Mouse (Mus musculus) left cerebral cortex, adult 9 months (tissue): Measurements from ENCODE around the gene Dlgap1.

ENCODE experiments used
- DNase-seq, 2 experiments: peaks; one replicate each; pipeline ENCODE4 v3.0.0; 2022; ENCODE audit warnings: low spot score in 2 of 2

Gene Dlgap1

GRCm38 (mm10) chr17:70838533-70838932, 869.7 kb downstream of the Dlgap1 start:
- DNase-seq = no peak

- no peak for DNase-seq
Measured at GRCm38 (mm10) chr17:70843252-70843651, 874.4 kb downstream of the Dlgap1 start.

GRCm38 (mm10) chr17:70844971-70845370, 876.1 kb downstream of the Dlgap1 start:
- DNase-seq = no peak

- no peak for DNase-seq
Measured at GRCm38 (mm10) chr17:70845543-70845942, 876.7 kb downstream of the Dlgap1 start.

GRCm38 (mm10) chr17:70846111-70846644, 877.3 kb downstream of the Dlgap1 start:
- DNase-seq = no peak

- DNase-seq = no peak
Measured at GRCm38 (mm10) chr17:70847086-70847485, 878.2 kb downstream of the Dlgap1 start.

GRCm38 (mm10) chr17:70847751-70848510, 879.1 kb downstream of the Dlgap1 start:
- DNase-seq = no peak

- no peak for DNase-seq
Measured at GRCm38 (mm10) chr17:70848511-70849398, 879.9 kb downstream of the Dlgap1 start.

GRCm38 (mm10) chr17:70849399-70850232, 880.7 kb downstream of the Dlgap1 start:
- peak in 1 of 2 experiments; percentile 56 for DNase-seq

GRCm38 (mm10) chr17:70850233-70850995, 881.5 kb downstream of the Dlgap1 start:
- no peak for DNase-seq

- peak in 1 of 2 experiments; percentile 42 for DNase-seq
Measured at GRCm38 (mm10) chr17:70850996-70851991, 882.4 kb downstream of the Dlgap1 start.

- peak in 1 of 2 experiments; percentile 25 for DNase-seq
Measured at GRCm38 (mm10) chr17:70852011-70852685, 883.3 kb downstream of the Dlgap1 start.

GRCm38 (mm10) chr17:70852686-70853386, 884.0 kb downstream of the Dlgap1 start:
- DNase-seq = peak in 1 of 2 experiments; percentile 41

GRCm38 (mm10) chr17:70853436-70853905, 884.6 kb downstream of the Dlgap1 start, which contains the start of gene Tgif1:
Gene Tgif1, minus strand, starts transcription at chr17:70853546.
- DNase-seq = no peak

- no peak for DNase-seq
Measured at GRCm38 (mm10) chr17:70854021-70854420, 885.1 kb downstream of the Dlgap1 start.

- no peak for DNase-seq
Measured at GRCm38 (mm10) chr17:70856871-70857415, 888.1 kb downstream of the Dlgap1 start.

GRCm38 (mm10) chr17:70858814-70859213, 889.9 kb downstream of the Dlgap1 start:
- DNase-seq = no peak

GRCm38 (mm10) chr17:70864117-70864516, 895.2 kb downstream of the Dlgap1 start:
- no peak for DNase-seq
